Mouse (Mus musculus): ENCODE measurements at regions not wholly inside any gene's neighbourhood (a gene's known extent, or its start where the extent isn't known, plus 50 kb on each side); places are given as distances from the start of the nearest gene placed in this dataset.

DNA sequence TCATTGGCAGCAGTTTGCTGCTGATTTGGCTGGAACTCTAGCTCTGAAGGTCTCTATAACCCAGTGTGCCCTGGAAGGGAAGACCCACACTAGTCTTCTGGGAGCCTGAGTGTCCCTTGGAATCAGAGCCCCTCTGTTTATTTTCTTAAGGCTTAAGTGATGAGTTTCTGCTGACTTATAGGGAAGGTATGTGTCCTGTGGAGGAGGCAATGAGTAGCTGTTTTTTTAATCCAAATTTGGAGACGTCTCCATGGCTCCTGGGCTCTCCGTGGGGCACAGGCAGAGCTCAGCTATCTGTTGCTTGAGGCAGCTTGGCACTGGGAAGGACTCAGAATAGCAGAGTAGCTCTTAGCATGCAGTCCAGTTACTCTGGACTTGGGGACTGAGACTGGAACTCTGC, 146.4 kb downstream of the Ttc32 start:
- DNase-seq = no peak

DNA sequence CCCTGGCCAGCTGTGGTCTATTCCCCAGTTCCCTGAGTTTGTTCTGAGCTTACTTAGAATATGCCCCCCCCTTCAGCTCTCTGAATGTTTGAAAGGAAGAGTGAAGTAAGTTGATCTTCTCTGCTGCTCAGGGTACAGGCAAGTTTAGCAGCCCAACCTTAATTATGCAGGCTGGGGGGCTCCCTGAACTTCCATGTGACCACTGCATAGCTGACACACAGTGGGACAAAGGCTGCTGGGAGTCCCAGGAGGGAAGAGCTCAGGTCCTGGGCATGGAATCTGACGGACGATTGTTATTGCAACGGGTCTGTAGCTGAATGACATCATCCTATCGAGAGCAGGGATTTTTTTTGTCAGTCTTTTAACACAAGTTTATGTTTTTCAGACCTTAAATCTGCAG, 148.8 kb downstream of the Ttc32 start:
- DNase-seq = no peak

GRCm38 (mm10) chr12:9180677-9181076, 150.9 kb downstream of the Ttc32 start:
- DNase-seq = no peak

DNA sequence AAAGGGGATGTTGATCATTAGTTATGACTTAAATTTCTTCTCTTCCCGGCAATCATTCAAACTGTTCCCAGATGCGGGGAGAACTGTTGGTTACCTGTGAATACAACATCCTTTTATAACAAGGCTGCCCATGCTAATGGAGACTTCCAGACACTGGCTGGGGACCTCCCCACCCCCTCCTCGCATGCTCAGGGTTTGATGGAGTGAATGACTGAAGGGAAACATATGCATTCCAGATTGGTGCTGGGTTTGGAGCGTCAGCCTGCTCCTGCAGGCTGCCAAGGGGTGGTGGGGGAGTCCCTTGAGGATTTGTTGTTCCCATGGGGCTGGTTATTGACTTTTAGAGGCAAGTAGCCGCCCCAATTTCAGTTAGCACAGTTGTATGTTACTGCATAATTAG, 161.9 kb downstream of the Ttc32 start:
- DNase-seq = no peak

GRCm38 (mm10) chr12:9199321-9199720, 169.5 kb downstream of the Ttc32 start:
- DNase-seq = no peak

GRCm38 (mm10) chr12:9212211-9212610, 182.4 kb downstream of the Ttc32 start:
- DNase-seq = no peak

DNA sequence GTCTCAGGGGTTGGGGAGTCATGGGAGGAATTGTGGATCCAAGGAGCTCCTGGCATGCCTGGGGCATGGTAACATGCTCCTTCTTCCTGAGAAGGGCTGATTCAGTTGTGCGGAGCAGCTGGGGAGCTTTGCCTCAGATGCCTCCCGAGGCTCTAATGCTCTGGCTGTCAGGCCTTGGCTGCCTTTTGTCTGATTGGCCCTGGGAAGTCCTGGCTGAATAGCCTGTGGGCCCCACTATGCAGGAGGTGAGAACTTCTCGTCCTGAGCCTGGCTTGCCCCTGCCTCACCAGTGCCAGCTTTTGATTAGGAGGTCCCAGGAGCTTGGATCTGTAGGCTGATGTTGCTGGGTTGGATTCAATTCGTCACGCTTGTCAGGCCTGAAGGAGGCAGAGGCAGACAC, 195.2 kb downstream of the Ttc32 start:
- no peak for DNase-seq

DNA sequence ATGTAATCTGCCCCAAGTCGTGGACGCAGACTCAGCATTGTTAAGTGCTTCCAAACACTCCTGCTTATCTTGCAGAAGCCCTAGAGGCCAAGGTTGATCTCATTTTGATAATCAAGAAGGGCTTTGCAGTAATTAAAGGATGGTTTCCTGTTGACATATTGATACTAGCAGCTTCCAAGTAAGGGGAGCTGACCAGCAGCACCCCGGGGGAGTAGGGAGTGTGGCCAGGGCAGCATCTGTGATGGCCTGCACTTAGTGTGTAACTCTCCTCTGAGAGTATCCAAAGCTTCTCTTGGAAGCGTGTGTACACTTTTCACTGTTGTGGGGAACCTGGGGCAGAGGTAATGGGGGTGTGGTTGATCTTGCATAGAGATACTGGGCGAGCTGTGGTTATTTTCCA, 198.1 kb downstream of the Ttc32 start:
- no peak for DNase-seq

GRCm38 (mm10) chr12:9228486-9228885, 198.7 kb downstream of the Ttc32 start:
- DNase-seq = no peak

- DNase-seq = no peak
These were observed 200.2 kb downstream of the Ttc32 start for GRCm38 (mm10) chr12:9229981-9230380.

DNA sequence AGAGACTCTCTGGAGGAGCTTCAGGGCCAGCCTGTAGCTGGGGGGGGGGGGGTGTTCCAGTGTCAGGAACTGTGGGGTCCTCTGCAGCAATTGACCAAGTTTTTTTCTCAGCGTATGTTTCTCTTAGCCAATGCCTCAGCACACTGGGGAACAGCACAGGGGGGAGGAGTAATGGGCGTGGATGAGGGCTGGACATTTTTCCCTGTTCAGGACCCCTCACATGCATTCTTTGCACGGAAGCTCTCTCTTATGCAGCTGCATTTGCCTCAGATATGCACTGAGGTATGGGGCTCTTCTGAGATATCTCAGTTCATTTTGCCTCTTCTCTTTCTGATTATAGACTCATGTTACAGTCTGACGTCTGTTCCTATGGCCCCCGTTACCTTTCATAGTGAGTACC, 200.8 kb downstream of the Ttc32 start:
- no peak for DNase-seq

DNA sequence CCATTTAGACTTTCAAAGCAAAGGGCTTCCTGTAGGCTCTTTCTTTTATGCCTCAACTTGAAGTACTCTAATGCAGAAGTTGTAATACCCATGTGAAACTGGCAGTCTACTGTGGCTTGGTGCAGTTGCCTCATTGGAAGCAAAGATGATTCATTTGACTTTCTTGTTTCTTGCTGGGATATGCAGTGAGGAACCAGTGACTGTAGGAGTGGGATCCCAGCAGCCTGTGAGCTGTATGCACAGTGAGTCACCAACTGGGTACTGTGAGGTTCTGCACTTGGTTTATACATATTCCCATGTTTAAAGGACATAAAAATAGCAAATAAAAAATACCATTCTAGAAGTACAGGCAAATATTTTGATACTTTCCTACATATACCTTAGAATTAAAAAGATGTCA, 202.6 kb downstream of the Ttc32 start:
- DNase-seq = no peak

DNA sequence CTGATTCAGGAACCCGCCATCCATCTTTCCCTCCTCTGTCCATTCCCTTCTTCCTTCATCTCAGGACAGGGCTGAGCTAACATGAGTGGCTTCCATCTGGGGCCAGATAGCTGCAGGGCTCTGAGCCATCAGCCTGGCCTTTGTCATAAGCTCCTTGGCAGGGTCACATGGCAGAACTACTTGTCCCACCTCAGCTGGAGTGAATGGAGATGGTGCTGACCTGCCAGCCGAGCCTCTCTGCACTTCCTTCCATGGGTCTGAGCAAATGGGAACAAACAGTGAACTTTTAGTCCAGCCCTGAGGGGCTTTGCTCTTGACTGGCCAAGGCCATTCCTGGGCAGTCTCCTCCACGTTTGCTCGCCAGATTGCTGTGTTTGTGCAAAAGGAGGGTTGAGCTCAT, 206.1 kb downstream of the Ttc32 start:
- DNase-seq = no peak

GRCm38 (mm10) chr12:9237538-9237937, 207.7 kb downstream of the Ttc32 start:
- DNase-seq = no peak

GRCm38 (mm10) chr12:9237955-9238354, 208.2 kb downstream of the Ttc32 start:
- no peak for DNase-seq

GRCm38 (mm10) chr12:9247506-9247905, 217.7 kb downstream of the Ttc32 start:
- DNase-seq = no peak

DNA sequence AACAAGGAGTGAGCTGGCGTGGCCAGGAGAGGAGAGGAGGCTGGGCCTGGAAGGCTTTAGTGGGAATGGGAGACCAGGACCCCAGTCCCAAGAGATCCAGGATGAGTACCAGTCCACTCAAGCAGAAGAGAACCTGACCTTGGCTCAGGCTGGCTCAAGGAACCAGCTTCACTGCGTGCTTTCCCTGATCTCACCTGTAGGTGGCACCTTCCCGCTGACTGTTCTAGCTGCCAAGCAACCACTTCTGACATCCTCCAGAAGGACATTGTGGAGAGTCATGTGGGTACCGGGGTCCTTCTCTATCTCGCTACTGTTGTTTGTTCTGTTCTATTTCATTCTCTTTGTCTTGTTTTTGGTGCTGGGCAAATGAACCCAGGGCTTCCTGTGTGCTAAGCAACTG, 222.0 kb downstream of the Ttc32 start:
- peak; percentile 1 to 4 for DNase-seq

- no peak for DNase-seq
These were observed 223.7 kb downstream of the Ttc32 start for GRCm38 (mm10) chr12:9253306-9254074.

- no peak for DNase-seq
These were observed 224.6 kb downstream of the Ttc32 start for GRCm38 (mm10) chr12:9254301-9254860.

GRCm38 (mm10) chr12:9255661-9256486, 226.1 kb downstream of the Ttc32 start:
- no peak for DNase-seq

DNA sequence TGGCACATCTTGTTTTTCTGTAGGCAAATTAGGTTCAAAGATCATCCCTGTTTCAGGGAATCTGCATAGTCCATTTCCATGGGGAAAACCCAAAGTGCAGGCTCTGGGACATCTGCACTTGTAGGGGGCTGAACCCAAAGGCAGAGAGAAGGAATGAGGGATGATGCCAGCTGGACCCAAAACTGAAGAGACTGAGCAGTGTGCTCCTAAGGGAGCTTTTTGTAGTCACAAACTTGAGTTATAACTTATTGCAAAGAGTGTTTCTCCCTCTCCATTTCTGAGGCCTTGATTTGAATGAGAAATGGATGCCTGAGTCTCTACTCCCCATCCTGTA, 226.7 kb downstream of the Ttc32 start:
- no peak for DNase-seq

DNA sequence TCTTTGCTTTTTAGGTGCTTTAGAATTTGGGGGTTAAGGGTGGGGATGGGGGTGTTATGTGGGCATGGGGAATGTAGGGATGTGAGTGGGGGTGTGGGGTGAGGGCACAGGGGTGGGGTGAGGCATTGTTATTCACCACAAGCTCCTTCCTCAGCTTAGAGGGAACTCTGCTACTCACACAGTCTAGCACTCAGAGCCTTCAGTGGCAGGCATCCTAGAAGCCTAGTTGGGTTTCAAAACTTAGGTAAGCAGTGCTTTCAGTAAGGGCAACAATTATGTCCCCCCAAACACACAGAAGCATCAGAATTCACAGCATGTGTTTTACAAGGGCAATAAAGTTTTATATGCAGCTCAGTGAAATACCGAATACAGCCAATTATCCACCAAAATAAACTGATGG, 228.4 kb downstream of the Ttc32 start:
- DNase-seq = no peak

DNA sequence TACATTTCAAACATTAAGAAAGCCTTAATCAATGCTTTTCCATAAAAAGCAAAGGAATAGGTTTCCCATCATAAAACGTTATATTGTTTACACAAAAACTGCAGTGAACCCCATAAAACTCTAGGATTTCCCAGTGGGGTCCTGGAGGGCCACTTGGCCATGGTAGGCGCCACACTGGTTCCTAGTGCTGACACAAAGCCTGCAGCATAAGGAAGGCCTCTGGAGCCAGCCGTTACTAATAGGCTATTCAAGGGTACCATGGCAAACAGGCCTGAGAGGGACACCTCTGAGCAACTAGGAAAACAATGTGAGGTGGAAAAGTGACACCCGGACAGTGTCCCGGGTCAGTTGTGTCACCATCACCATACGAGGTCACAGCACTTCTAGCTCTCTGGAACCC, 231.9 kb downstream of the Ttc32 start:
- no peak for DNase-seq

- DNase-seq = no peak
These were observed 236.4 kb downstream of the Ttc32 start for GRCm38 (mm10) chr12:9266221-9266620.

All from B cell, adult 2 months (primary cell).